Mouse (Mus musculus): ENCODE data around the gene 1110008P14Rik. TPM values are rescaled to one million over a fixed set of nuclear protein-coding genes. Genes with fewer than 3 reads are reported as not detected.

1110008P14Rik gene
- total RNA-seq, 2 experiments from 2014 or later = 153 to 155 TPM

- no peak for DNase-seq (ENCODE audit: low spot score in 2 of 2)
These were observed 29.7 kb upstream of the 1110008P14Rik start for GRCm38 (mm10) chr2:32411407-32411806.

- no peak for DNase-seq (ENCODE audit: low spot score in 2 of 2)
These were observed 27.0 kb upstream of the 1110008P14Rik start for GRCm38 (mm10) chr2:32408429-32409424.

- no peak for DNase-seq (ENCODE audit: low spot score in 2 of 2)
These were observed 25.5 kb upstream of the 1110008P14Rik start for GRCm38 (mm10) chr2:32407144-32407824.

GRCm38 (mm10) chr2:32404663-32405062 lies 22.9 kb upstream of the 1110008P14Rik start:
- DNase-seq (ENCODE audit: low spot score in 2 of 2) = peak; percentile 88 to 98

GRCm38 (mm10) chr2:32396695-32397094 lies 15.0 kb upstream of the 1110008P14Rik start:
- no peak for DNase-seq (ENCODE audit: low spot score in 2 of 2)

GRCm38 (mm10) chr2:32395946-32396621 lies 14.3 kb upstream of the 1110008P14Rik start:
- DNase-seq (ENCODE audit: low spot score in 2 of 2) = peak; percentile 90 to 96

- DNase-seq (ENCODE audit: low spot score in 2 of 2) = peak; percentile 89 to 94
These were observed 13.8 kb upstream of the 1110008P14Rik start, which contains the start of gene Ptges2 for GRCm38 (mm10) chr2:32395484-32395945. TSS of gene Ptges2 (plus strand) at chr2:32395896.

- DNase-seq (ENCODE audit: low spot score in 2 of 2) = peak in 1 of 2 experiments; percentile 45
These were observed 13.2 kb upstream of the 1110008P14Rik start for GRCm38 (mm10) chr2:32394973-32395372.

DNA sequence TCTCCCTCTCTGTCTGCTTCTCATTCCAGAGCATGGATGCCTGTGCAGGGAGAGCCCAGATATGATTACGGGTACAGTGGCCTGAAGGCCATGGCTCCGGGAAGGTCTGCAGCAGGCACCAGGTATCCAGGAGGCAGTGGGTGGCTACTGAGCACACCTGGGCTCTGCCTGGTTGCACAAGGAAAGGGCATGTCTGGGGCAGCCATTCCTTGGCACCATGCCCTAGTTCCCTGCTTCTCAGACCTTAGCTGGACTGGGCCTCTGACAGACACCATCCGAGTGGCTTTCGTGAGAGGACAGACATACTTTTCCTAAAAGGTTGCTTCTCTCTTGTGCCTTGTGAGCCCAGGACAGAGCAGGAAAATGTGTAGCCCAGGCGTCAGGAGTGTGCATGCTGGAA lies 10.3 kb upstream of the 1110008P14Rik start:
- DNase-seq (ENCODE audit: low spot score in 2 of 2) = no peak

- no peak for DNase-seq (ENCODE audit: low spot score in 2 of 2)
These were observed 9.1 kb upstream of the 1110008P14Rik start for GRCm38 (mm10) chr2:32390871-32391270.

DNA sequence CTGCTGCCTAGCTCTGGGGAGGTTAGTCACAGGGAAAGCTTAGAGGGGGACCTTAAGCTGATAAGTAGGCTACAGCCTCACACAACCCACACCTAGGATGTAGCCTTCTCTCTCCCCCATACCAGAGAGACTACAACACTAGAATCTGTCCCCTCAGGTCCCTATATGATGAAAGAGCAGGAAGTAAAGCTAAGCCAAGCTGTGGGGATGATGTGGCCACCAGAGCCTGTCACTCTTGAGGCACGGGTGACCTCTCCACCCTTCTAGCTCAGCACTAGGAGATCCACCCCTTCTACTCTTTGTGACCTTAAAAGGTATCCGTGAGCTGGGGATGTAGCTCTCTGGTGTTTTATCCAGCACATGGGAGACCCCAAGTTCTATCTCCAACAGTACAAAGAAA lies 7.4 kb upstream of the 1110008P14Rik start:
- no peak for DNase-seq (ENCODE audit: low spot score in 2 of 2)

- DNase-seq (ENCODE audit: low spot score in 2 of 2) = no peak
These were observed 6.2 kb upstream of the 1110008P14Rik start, which contains the start of gene Lcn2 for GRCm38 (mm10) chr2:32387706-32388490. TSS of gene Lcn2 (minus strand) at chr2:32388252.

GRCm38 (mm10) chr2:32382689-32383088 lies 951 bp upstream of the 1110008P14Rik start:
- DNase-seq (ENCODE audit: low spot score in 2 of 2) = no peak

GRCm38 (mm10) chr2:32381141-32381774 lies 480 bp downstream of the 1110008P14Rik start:
- DNase-seq (ENCODE audit: low spot score in 2 of 2) = peak in 1 of 2 experiments; percentile 50

DNA sequence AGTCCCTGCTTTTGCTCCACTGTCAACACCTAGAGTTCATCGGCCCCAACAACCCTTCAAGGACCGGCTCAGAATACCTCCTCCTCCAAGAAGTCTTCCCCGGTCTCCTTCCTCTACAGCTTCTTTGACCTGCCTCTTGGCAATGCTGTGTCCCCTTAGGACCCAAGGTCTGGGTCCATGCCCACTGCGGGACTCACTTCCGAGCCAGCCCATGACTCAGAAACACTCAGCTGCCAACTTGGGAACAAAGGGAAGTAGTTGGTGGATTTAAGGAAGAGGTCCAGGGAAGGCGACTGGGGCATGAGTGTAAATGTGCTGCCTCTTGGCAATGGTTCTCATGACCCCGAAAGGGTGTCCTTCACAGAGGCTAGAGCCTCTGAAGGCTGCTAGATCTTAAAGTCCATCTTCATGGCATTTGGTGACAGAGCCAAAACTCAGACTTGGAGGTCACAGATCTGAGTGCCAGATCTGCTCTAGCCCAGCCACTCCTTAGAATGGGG lies 1.7 kb downstream of the 1110008P14Rik start:
- DNase-seq (ENCODE audit: low spot score in 2 of 2) = no peak

- DNase-seq (ENCODE audit: low spot score in 2 of 2) = no peak
These were observed 4.8 kb downstream of the 1110008P14Rik start for GRCm38 (mm10) chr2:32376963-32377362.

DNA sequence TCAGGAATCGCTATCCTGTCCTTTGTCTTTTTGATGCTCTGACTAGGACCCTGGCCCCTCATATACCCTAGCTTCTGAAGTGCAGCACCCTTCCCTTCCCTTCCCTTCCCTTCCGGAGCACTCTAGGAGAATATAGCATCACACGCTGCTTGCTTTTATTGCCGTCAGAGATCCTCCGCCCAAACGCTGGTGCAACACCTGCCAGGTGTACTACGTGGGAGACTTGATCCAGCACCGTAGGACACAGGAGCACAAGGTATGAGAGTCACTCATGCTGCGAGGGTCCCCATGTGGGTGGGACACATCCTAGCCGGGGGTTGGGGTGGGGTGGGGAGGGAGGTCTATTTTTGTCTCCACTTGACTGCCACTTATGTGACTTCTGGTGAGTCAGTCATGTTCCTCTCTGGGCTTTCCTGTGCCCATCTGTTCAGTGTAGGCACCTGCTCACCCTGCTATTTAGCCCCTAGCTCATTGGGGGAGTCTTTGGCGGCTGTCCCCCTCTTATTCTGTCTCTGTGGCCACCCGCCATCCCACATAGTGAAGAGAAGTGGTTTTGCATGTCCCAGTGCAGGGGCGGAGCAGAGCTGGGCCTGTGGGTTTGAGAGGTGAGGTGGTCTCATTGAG lies 6.3 kb downstream of the 1110008P14Rik start:
- no peak for DNase-seq (ENCODE audit: low spot score in 2 of 2)

- no peak for DNase-seq (ENCODE audit: low spot score in 2 of 2)
These were observed 7.5 kb downstream of the 1110008P14Rik start for GRCm38 (mm10) chr2:32374191-32374590.

- DNase-seq (ENCODE audit: low spot score in 2 of 2) = no peak
These were observed 14.4 kb downstream of the 1110008P14Rik start for GRCm38 (mm10) chr2:32367315-32367714.

Data from layer of hippocampus, adult 18-20 months (tissue).